Mouse (Mus musculus): ENCODE data around the gene Haus6.

The Haus6 gene

GRCm38 (mm10) chr4:86612289-86612620 is 400 bp upstream of the Haus6 start:
- Histone ChIP-seq H3K36me3 (ENCODE audit: control insufficient read depth, insufficient read depth, low read length, poor library complexity, severe bottlenecking) (no peaks in the 10 kb centered on the region), H3K27me3 (ENCODE audit: control insufficient read depth, insufficient read depth, low read length, poor library complexity, severe bottlenecking) (no peaks in the 10 kb centered on the region)
- no peak for DNase-seq (ENCODE audit: low read depth, low spot score)

- no peak for DNase-seq (ENCODE audit: low read depth, low spot score)
- 0 out of 2 replicates have a peak, but pooled peaks cover 2% of the 10 kb centered on the region for H3K36me3 ChIP-seq (ENCODE audit: control insufficient read depth, insufficient read depth, low read length, poor library complexity, severe bottlenecking)
Measured at GRCm38 (mm10) chr4:86591304-86591703, 20.6 kb downstream of the Haus6 start.

GRCm38 (mm10) chr4:86588236-86588635 is 23.6 kb downstream of the Haus6 start:
- DNase-seq (ENCODE audit: low read depth, low spot score): peak; percentile 87
- Histone ChIP-seq H3K36me3 (ENCODE audit: control insufficient read depth, insufficient read depth, low read length, poor library complexity, severe bottlenecking) (peaks cover 8% of the 10 kb centered on the region), H3K27me3 (ENCODE audit: control insufficient read depth, insufficient read depth, low read length, poor library complexity, severe bottlenecking) (no peaks in the 10 kb centered on the region; the same call in 1 of the 2 replicates)

More at GRCm38 (mm10) chr4:86591304-86591703, 20.6 kb downstream of the Haus6 start:
- H3K27me3 ChIP-seq (ENCODE audit: control insufficient read depth, insufficient read depth, low read length, poor library complexity, severe bottlenecking): no peaks in the 10 kb centered on the region; the same call in 1 of the 2 replicates

GRCm38 (mm10) chr4:86580591-86580990 is 31.3 kb downstream of the Haus6 start:
- Histone ChIP-seq H3K36me3 (ENCODE audit: control insufficient read depth, insufficient read depth, low read length, poor library complexity, severe bottlenecking) (peaks cover 6% of the 10 kb centered on the region), H3K27me3 (ENCODE audit: control insufficient read depth, insufficient read depth, low read length, poor library complexity, severe bottlenecking) (no peaks in the 10 kb centered on the region)
- peak; percentile 71 for DNase-seq (ENCODE audit: low read depth, low spot score)

- Histone ChIP-seq H3K36me3 (ENCODE audit: control insufficient read depth, insufficient read depth, low read length, poor library complexity, severe bottlenecking) (peaks cover 4% of the 10 kb centered on the region; the same call in 1 of the 2 replicates), H3K27me3 (ENCODE audit: control insufficient read depth, insufficient read depth, low read length, poor library complexity, severe bottlenecking) (no peaks in the 10 kb centered on the region)
- DNase-seq (ENCODE audit: low read depth, low spot score): peak; percentile 88
Measured at GRCm38 (mm10) chr4:86580056-86580455, 31.8 kb downstream of the Haus6 start.

GRCm38 (mm10) chr4:86576630-86577225 is 35.1 kb downstream of the Haus6 start:
- H3K36me3 ChIP-seq (ENCODE audit: control insufficient read depth, insufficient read depth, low read length, poor library complexity, severe bottlenecking): no peaks in the 10 kb centered on the region
- no peak for DNase-seq (ENCODE audit: low read depth, low spot score)
- H3K27me3 ChIP-seq (ENCODE audit: control insufficient read depth, insufficient read depth, low read length, poor library complexity, severe bottlenecking): no peaks in the 10 kb centered on the region

- no peaks in the 10 kb centered on the region for H3K27me3 ChIP-seq (ENCODE audit: control insufficient read depth, insufficient read depth, low read length, poor library complexity, severe bottlenecking)
- no peak for DNase-seq (ENCODE audit: low read depth, low spot score)
- no peaks in the 10 kb centered on the region for H3K36me3 ChIP-seq (ENCODE audit: control insufficient read depth, insufficient read depth, low read length, poor library complexity, severe bottlenecking)
Measured at GRCm38 (mm10) chr4:86576120-86576541, 35.7 kb downstream of the Haus6 start.

- H3K27me3 ChIP-seq (ENCODE audit: control insufficient read depth, insufficient read depth, low read length, poor library complexity, severe bottlenecking): no peaks in the 10 kb centered on the region
- DNase-seq (ENCODE audit: low read depth, low spot score): peak; percentile 97
- no peaks in the 10 kb centered on the region for H3K36me3 ChIP-seq (ENCODE audit: control insufficient read depth, insufficient read depth, low read length, poor library complexity, severe bottlenecking)
Measured at GRCm38 (mm10) chr4:86575283-86575983, 36.4 kb downstream of the Haus6 start, which contains the start of gene Rraga. Gene Rraga, plus strand, starts transcription at chr4:86575668.

GRCm38 (mm10) chr4:86574939-86575282 is 36.9 kb downstream of the Haus6 start:
- no peaks in the 10 kb centered on the region for H3K36me3 ChIP-seq (ENCODE audit: control insufficient read depth, insufficient read depth, low read length, poor library complexity, severe bottlenecking)
- DNase-seq (ENCODE audit: low read depth, low spot score): no peak

GRCm38 (mm10) chr4:86561061-86561460 is 50.8 kb downstream of the Haus6 start:
- no peak for DNase-seq (ENCODE audit: low read depth, low spot score)
- no peaks in the 10 kb centered on the region for H3K27me3 ChIP-seq (ENCODE audit: control insufficient read depth, insufficient read depth, low read length, poor library complexity, severe bottlenecking)
- H3K36me3 ChIP-seq (ENCODE audit: control insufficient read depth, insufficient read depth, low read length, poor library complexity, severe bottlenecking): no peaks in the 10 kb centered on the region

More at GRCm38 (mm10) chr4:86574939-86575282, 36.9 kb downstream of the Haus6 start:
- H3K27me3 ChIP-seq (ENCODE audit: control insufficient read depth, insufficient read depth, low read length, poor library complexity, severe bottlenecking): no peaks in the 10 kb centered on the region

GRCm38 (mm10) chr4:86559006-86559405 is 52.8 kb downstream of the Haus6 start:
- DNase-seq (ENCODE audit: low read depth, low spot score): no peak
- H3K27me3 ChIP-seq (ENCODE audit: control insufficient read depth, insufficient read depth, low read length, poor library complexity, severe bottlenecking): no peaks in the 10 kb centered on the region

GRCm38 (mm10) chr4:86558228-86558627 is 53.6 kb downstream of the Haus6 start, which contains the start of gene Saxo1:
Gene Saxo1, minus strand, starts transcription at chr4:86558328.
- DNase-seq (ENCODE audit: low read depth, low spot score): no peak
- no peaks in the 10 kb centered on the region for H3K36me3 ChIP-seq (ENCODE audit: control insufficient read depth, insufficient read depth, low read length, poor library complexity, severe bottlenecking)
- no peaks in the 10 kb centered on the region for H3K27me3 ChIP-seq (ENCODE audit: control insufficient read depth, insufficient read depth, low read length, poor library complexity, severe bottlenecking)

More at GRCm38 (mm10) chr4:86559006-86559405, 52.8 kb downstream of the Haus6 start:
- no peaks in the 10 kb centered on the region for H3K36me3 ChIP-seq (ENCODE audit: control insufficient read depth, insufficient read depth, low read length, poor library complexity, severe bottlenecking)

- DNase-seq (ENCODE audit: low read depth, low spot score): no peak
- H3K36me3 ChIP-seq (ENCODE audit: control insufficient read depth, insufficient read depth, low read length, poor library complexity, severe bottlenecking): no peaks in the 10 kb centered on the region
- no peaks in the 10 kb centered on the region for H3K27me3 ChIP-seq (ENCODE audit: control insufficient read depth, insufficient read depth, low read length, poor library complexity, severe bottlenecking)
Measured at GRCm38 (mm10) chr4:86557371-86557770, 54.5 kb downstream of the Haus6 start.

- peak; percentile 70 for DNase-seq (ENCODE audit: low read depth, low spot score)
- Histone ChIP-seq H3K27me3 (ENCODE audit: control insufficient read depth, insufficient read depth, low read length, poor library complexity, severe bottlenecking) (no peaks in the 10 kb centered on the region), H3K36me3 (ENCODE audit: control insufficient read depth, insufficient read depth, low read length, poor library complexity, severe bottlenecking) (no peaks in the 10 kb centered on the region)
Measured at GRCm38 (mm10) chr4:86555035-86555707, 56.7 kb downstream of the Haus6 start.

GRCm38 (mm10) chr4:86548332-86548731 is 63.5 kb downstream of the Haus6 start:
- DNase-seq (ENCODE audit: low read depth, low spot score): no peak
- H3K36me3 ChIP-seq (ENCODE audit: control insufficient read depth, insufficient read depth, low read length, poor library complexity, severe bottlenecking): no peaks in the 10 kb centered on the region
- no peaks in the 10 kb centered on the region for H3K27me3 ChIP-seq (ENCODE audit: control insufficient read depth, insufficient read depth, low read length, poor library complexity, severe bottlenecking)

Data from splenic B cell, adult 2 months (primary cell).